Comparison of ENCODE assay signal across 22 mouse cellular contexts in genomic region chr9:40723311-40723772, GRCm38 (mm10). TPM values are rescaled to one million over a fixed set of nuclear protein-coding genes. Genes with fewer than 3 reads are reported as not detected.
DNase-seq lines count a peak whose midpoint lies in the region; ATAC-seq and TF ChIP-seq lines count a peak whose summit lies in the region.
"Had no signal": no experiment of that assay in that cellular context is flagged by ENCODE, and none has a peak within 500 bp of the region (broad histone marks: within the 10 kb centered on the region; RNA-seq: fewer than 3 reads in every experiment).

No protein-coding gene starts in this region.

- no peak for TF ChIP-seq CTCF in midbrain, postnatal 0 days (IDR thresholded peaks at IDR 0.05)

- peaks cover 34% of the 10 kb centered on the region for H3K4me1 ChIP-seq in hindbrain, embryonic 10.5 days (replicated peaks)
- peaks cover 20% of the 10 kb centered on the region for H3K4me1 ChIP-seq in hindbrain, embryonic 12.5 days
- H3K4me1 ChIP-seq in midbrain, postnatal 0 days (ENCODE audit: insufficient read depth, low read length), result no peaks in the 10 kb centered on the region
- peaks cover 8% of the 10 kb centered on the region for H3K4me1 ChIP-seq in midbrain, embryonic 10.5 days

- H3K27me3 ChIP-seq in hindbrain, embryonic 10.5 days (ENCODE audit: insufficient read depth, poor library complexity, severe bottlenecking), result no peaks in the 10 kb centered on the region
- no peaks in the 10 kb centered on the region for H3K27me3 ChIP-seq in hindbrain, embryonic 12.5 days
- H3K27me3 ChIP-seq in midbrain, postnatal 0 days (ENCODE audit: insufficient read depth, low read length), result no peaks in the 10 kb centered on the region
- H3K27me3 ChIP-seq in midbrain, embryonic 10.5 days (ENCODE audit: low read depth, poor library complexity, severe bottlenecking), result no peaks in the 10 kb centered on the region
- H3K27me3 ChIP-seq: heart, embryonic 12.5 days; midbrain, embryonic 12.5 days had no signal

- no peak for ATAC-seq in hindbrain, embryonic 12.5 days (ENCODE audit: low FRiP score)
- ATAC-seq in midbrain, postnatal 0 days (ENCODE audit: low FRiP score), result no peak
- ATAC-seq in frontal cortex, adult (ENCODE audit: low TSS enrichment), result no peak
- ATAC-seq: Patski had no signal

- no peak overlapping the region for H3K4me2 ChIP-seq in hindbrain, embryonic 12.5 days (replicated peaks)
- H3K4me2 ChIP-seq in midbrain, postnatal 0 days (ENCODE audit: low read depth, low read length, poor library complexity, severe bottlenecking), result no peak overlapping the region
- H3K4me2 ChIP-seq: heart, embryonic 12.5 days; midbrain, embryonic 12.5 days had no signal

- WGBS in hindbrain, embryonic 10.5 days, result 64% methylated on average over 2 of the region's 2 CpGs
- 69% methylated on average over 2 of the region's 2 CpGs for WGBS in hindbrain, embryonic 12.5 days
- 74% methylated on average over 2 of the region's 2 CpGs for WGBS in midbrain, postnatal 0 days
- WGBS in midbrain, embryonic 10.5 days, result 70% methylated on average over 2 of the region's 2 CpGs

- no peaks in the 10 kb centered on the region for H3K9me3 ChIP-seq in hindbrain, embryonic 10.5 days
- H3K9me3 ChIP-seq in hindbrain, embryonic 12.5 days (replicated peaks), result no peaks in the 10 kb centered on the region
- no peaks in the 10 kb centered on the region for H3K9me3 ChIP-seq in midbrain, postnatal 0 days (ENCODE audit: low read length)
- no peaks in the 10 kb centered on the region for H3K9me3 ChIP-seq in midbrain, embryonic 10.5 days (replicated peaks)
- H3K9me3 ChIP-seq: heart, embryonic 12.5 days; midbrain, embryonic 12.5 days had no signal

- H3K9ac ChIP-seq in hindbrain, embryonic 12.5 days, result no peak overlapping the region
- no peak overlapping the region for H3K9ac ChIP-seq in midbrain, postnatal 0 days (replicated peaks; ENCODE audit: low read length, poor library complexity, severe bottlenecking)
- H3K9ac ChIP-seq: heart, embryonic 12.5 days; midbrain, embryonic 12.5 days had no signal

- no peaks in the 10 kb centered on the region for H3K36me3 ChIP-seq in hindbrain, embryonic 10.5 days
- H3K36me3 ChIP-seq in hindbrain, embryonic 12.5 days, result no peaks in the 10 kb centered on the region
- no peaks in the 10 kb centered on the region for H3K36me3 ChIP-seq in midbrain, postnatal 0 days (ENCODE audit: insufficient read depth, low read length)
- H3K36me3 ChIP-seq in midbrain, embryonic 10.5 days, result no peaks in the 10 kb centered on the region
- H3K36me3 ChIP-seq: heart, embryonic 12.5 days; midbrain, embryonic 12.5 days had no signal

- H3K27ac ChIP-seq in hindbrain, embryonic 10.5 days, result 0 out of 2 replicates have a peak overlapping the region, but pooled peaks have one; percentile 29
- no peak overlapping the region for H3K27ac ChIP-seq in hindbrain, embryonic 12.5 days
- H3K27ac ChIP-seq in midbrain, postnatal 0 days (ENCODE audit: low read depth, low read length), result no peak overlapping the region
- no peak overlapping the region for H3K27ac ChIP-seq in midbrain, embryonic 10.5 days (replicated peaks)
- H3K27ac ChIP-seq: macrophage; midbrain, embryonic 12.5 days; stomach, postnatal 0 days had no signal

- DNase-seq in hindbrain, embryonic 10.5 days (ENCODE audit: low spot score), result no peak
- peak; percentile 75 for DNase-seq in midbrain, postnatal 0 days (ENCODE audit: low spot score)
- no peak for DNase-seq in midbrain, embryonic 10.5 days (ENCODE audit: low spot score)
- DNase-seq in cerebellum, adult 9-10 months, result peak; percentile 87
- DNase-seq in gastrocnemius, postnatal 25 days, result no peak
- no peak for DNase-seq in lung, postnatal 10 days
- DNase-seq: adrenal gland, postnatal 25 days; kidney, adult 9 months; liver; lung, adult 18-20 months had no signal

- no peak overlapping the region for H3K4me3 ChIP-seq in hindbrain, embryonic 10.5 days
- no peak overlapping the region for H3K4me3 ChIP-seq in hindbrain, embryonic 12.5 days
- H3K4me3 ChIP-seq in midbrain, postnatal 0 days (ENCODE audit: low read depth, low read length), result no peak overlapping the region
- no peak overlapping the region for H3K4me3 ChIP-seq in midbrain, embryonic 10.5 days
- H3K4me3 ChIP-seq: heart, embryonic 12.5 days; midbrain, embryonic 12.5 days had no signal

RNA-seq across cellular contexts. Expression of gene Clmp, which starts 37.6 kb away (rescaled TPM):
- polyA plus RNA-seq in hindbrain, embryonic 10.5 days (2016; fragmentation: Nextera tagmentation; extraction: Ambion mirVana), result 33.7 and 37.0 TPM in 2 replicates
- polyA plus RNA-seq in hindbrain, embryonic 12.5 days (2016; fragmentation: Nextera tagmentation; extraction: Ambion mirVana), result 59.6 and 62.0 TPM in 2 replicates
- 57.0 and 74.1 TPM in 2 replicates for total RNA-seq in midbrain, postnatal 0 days (2014; rRNA removed)
- 47.5 and 48.8 TPM in 2 replicates for polyA plus RNA-seq in midbrain, postnatal 0 days (2015; fragmentation: Nextera tagmentation; extraction: Ambion mirVana)
- polyA plus RNA-seq in midbrain, embryonic 10.5 days (2016; fragmentation: Nextera tagmentation; extraction: Ambion mirVana), result 14.7 and 21.0 TPM in 2 replicates
- 1 to 10 TPM; 5.3 to 6.6 TPM for total RNA-seq in gastrocnemius, postnatal 25 days (2021)

RNA-seq across cellular contexts. Expression of gene Gm21915, which starts 52.9 kb away (rescaled TPM):
- polyA plus RNA-seq in hindbrain, embryonic 10.5 days (2016; fragmentation: Nextera tagmentation; extraction: Ambion mirVana), result not detected in 2 replicates
- polyA plus RNA-seq in hindbrain, embryonic 12.5 days (2016; fragmentation: Nextera tagmentation; extraction: Ambion mirVana), result not detected in 2 replicates
- not detected in 2 replicates for total RNA-seq in midbrain, postnatal 0 days (2014; rRNA removed)
- not detected in 2 replicates for polyA plus RNA-seq in midbrain, postnatal 0 days (2015; fragmentation: Nextera tagmentation; extraction: Ambion mirVana)
- polyA plus RNA-seq in midbrain, embryonic 10.5 days (2016; fragmentation: Nextera tagmentation; extraction: Ambion mirVana), result not detected in 2 replicates
- not detected for total RNA-seq in gastrocnemius, postnatal 25 days (2021)
- total RNA-seq: adrenal gland, postnatal 25 days; gastrocnemius, postnatal 4 days; heart, postnatal 25 days; layer of hippocampus, postnatal 10 days had no signal
- polyA plus RNA-seq: C2C12; heart, embryonic 12.5 days; macrophage; midbrain, embryonic 12.5 days; neural tube, embryonic 14.5 days; Patski; stomach, postnatal 0 days had no signal

Comparison
In these comparisons a context has a peak if more than half of its experiments do, and no peak if none do; other contexts are left out.
1. DNase-seq: peak in midbrain, postnatal 0 days (single experiment) and cerebellum, adult 9-10 months (single experiment); none in hindbrain, embryonic 10.5 days (single experiment), midbrain, embryonic 10.5 days (single experiment), gastrocnemius, postnatal 25 days (single experiment) and lung, postnatal 10 days (single experiment).